Mouse (Mus musculus) limb, embryonic 14.5 days (tissue): ENCODE measurements around the gene Ttyh2. TPM values are rescaled to one million over a fixed set of nuclear protein-coding genes. Genes with fewer than 3 reads are reported as not detected.

Experiments used
- ATAC-seq: fragments of 200-750 bp; cut with Nextera tagmentation; 2 replicates; pipeline ENCODE4 v1.8.0; 2017; ENCODE audit warnings: low read depth, moderate number of reproducible peaks, moderate TSS enrichment; ENCODE audit not compliant: low FRiP score
- DNase-seq: peaks from one replicate; pipeline ENCODE4 v3.0.0-alpha.2; 2015; ENCODE audit warnings: low spot score
- H3K27ac ChIP-seq: fragments of 300-500 bp; sonication (generic); replicated peaks from 2 replicates; pipeline ENCODE4 v1.5.1; 2014; ENCODE audit warnings: low read depth, mild to moderate bottlenecking, low read length, moderate library complexity, mixed read lengths
- H3K27me3 ChIP-seq: fragments of 300-500 bp; sonication (generic); 2 replicates; pipeline ENCODE4 v1.6.1; 2014; ENCODE audit warnings: low read length, mixed read lengths; ENCODE audit not compliant: control insufficient read depth, insufficient read depth
- H3K36me3 ChIP-seq: fragments of 300-500 bp; sonication (generic); 2 replicates; pipeline ENCODE4 v1.6.1; 2014; ENCODE audit warnings: mild to moderate bottlenecking, low read length, moderate library complexity, mixed read lengths; ENCODE audit not compliant: control insufficient read depth, insufficient read depth
- H3K4me1 ChIP-seq: fragments of 300-500 bp; sonication (generic); 2 replicates; pipeline ENCODE4 v1.6.1; 2014; ENCODE audit warnings: antibody characterized with exemption, low read length, mixed read lengths; ENCODE audit not compliant: control insufficient read depth, insufficient read depth
- H3K4me2 ChIP-seq: fragments of 300-500 bp; sonication (generic); replicated peaks from 2 replicates; pipeline ENCODE4 v1.6.1; 2014; ENCODE audit warnings: low read depth, mild to moderate bottlenecking, low read length, moderate library complexity; ENCODE audit not compliant: severe bottlenecking
- H3K4me3 ChIP-seq: fragments of 300-500 bp; sonication (generic); replicated peaks from 2 replicates; pipeline ENCODE4 v1.5.1; 2014; ENCODE audit warnings: low read length
- H3K9ac ChIP-seq: fragments of 300-500 bp; sonication (generic); 2 replicates; pipeline ENCODE4 v1.6.1; 2014; ENCODE audit warnings: mild to moderate bottlenecking, low read depth, low read length, moderate library complexity; ENCODE audit not compliant: severe bottlenecking
- H3K9me3 ChIP-seq: fragments of 300-500 bp; sonication (generic); 2 replicates; pipeline ENCODE4 v1.6.1; 2016; ENCODE audit warnings: low read length; ENCODE audit not compliant: control insufficient read depth
- POLR2A ChIP-seq: fragments of 200-500 bp; IDR thresholded peaks from 2 replicates; pipeline ENCODE4 v1.8.0; 2012; ENCODE audit warnings: inconsistent platforms, mild to moderate bottlenecking, moderate library complexity, borderline replicate concordance; ENCODE audit not compliant: insufficient read depth, insufficient read length; ENCODE audit errors: extremely low read depth
- WGBS: fragments of 180-500 bp; shearing (Covaris S2); extraction: QIAGEN DNeasy Blood & Tissue Kit; methylation state at CpG from one replicate; pipeline ENCODE4 v1.1.7; 2014; 5-methylcytosine and 5-hydroxymethylcytosine counted together
- polyA plus RNA-seq, 2 experiments: library from polyadenylated mRNA; depleted of rRNA in 1 of 2; stranded (reverse) in 1 of 2; unstranded in 1 of 2; fragments of >200 nt; fragmentation: Nextera tagmentation in 1 of 2; extraction: Ambion mirVana in 1 of 2; gene quantifications; 2 replicates each; pipeline versions ENCODE4 v1.2.1 to v1.2.3; 2012 to 2014

The Ttyh2 gene
- polyA plus RNA-seq, 2 experiments = 16.9 to 25.9 TPM

DNA sequence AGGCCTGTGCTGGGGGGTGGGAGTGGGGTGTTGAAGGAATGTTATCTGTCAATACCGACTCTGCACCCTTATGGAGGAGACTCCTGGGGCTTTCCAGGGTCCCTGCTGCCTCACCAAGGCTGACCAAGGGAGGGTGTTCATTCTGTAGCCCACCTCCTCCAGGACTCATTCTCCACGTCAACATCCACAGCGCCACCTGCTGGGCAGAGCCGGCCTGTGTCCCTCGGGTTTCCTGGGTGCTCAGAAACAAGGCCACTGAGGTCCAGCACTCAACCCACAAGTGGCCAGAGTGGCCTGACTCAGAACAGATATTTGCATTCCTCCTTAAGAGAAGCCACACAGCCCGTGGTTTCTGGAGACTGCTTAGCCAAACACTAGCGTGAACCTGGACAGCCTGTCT, 17.5 kb upstream of the Ttyh2 start:
- TF ChIP-seq POLR2A = no peak
- H3K4me2 ChIP-seq = no peak overlapping the region
- no peaks in the 10 kb centered on the region for H3K36me3 ChIP-seq
- H3K4me3 ChIP-seq = no peak overlapping the region
- ATAC-seq (no peak), DNase-seq (no peak)
- WGBS = 24% methylated on average over 7 of the region's 7 CpGs
- H3K27ac ChIP-seq = no peak overlapping the region
- no peaks in the 10 kb centered on the region for H3K9me3 ChIP-seq
- H3K9ac ChIP-seq = no peak overlapping the region
- no peaks in the 10 kb centered on the region for H3K4me1 ChIP-seq
- H3K27me3 ChIP-seq = no peaks in the 10 kb centered on the region

DNA sequence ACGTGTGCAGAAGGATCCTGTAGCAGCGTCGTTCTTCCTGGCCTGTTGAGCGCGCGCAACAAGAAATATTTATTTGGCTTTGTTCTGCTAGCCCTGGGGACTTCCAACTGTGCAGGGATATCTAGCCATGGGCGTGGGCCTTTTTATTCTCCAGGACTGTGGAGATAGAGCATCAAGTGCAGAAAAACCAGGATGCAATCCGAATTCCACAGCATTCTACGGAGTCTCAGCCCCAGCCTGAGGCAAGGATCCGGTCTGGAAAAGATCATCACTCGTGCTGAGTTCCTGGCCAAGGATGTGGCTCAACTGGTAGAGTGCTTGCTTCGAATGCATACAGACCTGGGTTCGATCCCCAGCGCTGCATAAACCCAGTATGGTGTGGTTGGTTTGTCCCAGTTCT, 13.1 kb upstream of the Ttyh2 start:
- WGBS = 89% methylated on average over 14 of the region's 14 CpGs
- Histone ChIP-seq H3K36me3 (no peaks in the 10 kb centered on the region), H3K4me2 (no peak overlapping the region), H3K4me1 (no peaks in the 10 kb centered on the region), H3K9me3 (no peaks in the 10 kb centered on the region), H3K9ac (no peak overlapping the region), H3K27me3 (no peaks in the 10 kb centered on the region), H3K27ac (no peak overlapping the region), H3K4me3 (no peak overlapping the region)
- DNase-seq (no peak), ATAC-seq (no peak)
- TF ChIP-seq POLR2A = no peak

DNA sequence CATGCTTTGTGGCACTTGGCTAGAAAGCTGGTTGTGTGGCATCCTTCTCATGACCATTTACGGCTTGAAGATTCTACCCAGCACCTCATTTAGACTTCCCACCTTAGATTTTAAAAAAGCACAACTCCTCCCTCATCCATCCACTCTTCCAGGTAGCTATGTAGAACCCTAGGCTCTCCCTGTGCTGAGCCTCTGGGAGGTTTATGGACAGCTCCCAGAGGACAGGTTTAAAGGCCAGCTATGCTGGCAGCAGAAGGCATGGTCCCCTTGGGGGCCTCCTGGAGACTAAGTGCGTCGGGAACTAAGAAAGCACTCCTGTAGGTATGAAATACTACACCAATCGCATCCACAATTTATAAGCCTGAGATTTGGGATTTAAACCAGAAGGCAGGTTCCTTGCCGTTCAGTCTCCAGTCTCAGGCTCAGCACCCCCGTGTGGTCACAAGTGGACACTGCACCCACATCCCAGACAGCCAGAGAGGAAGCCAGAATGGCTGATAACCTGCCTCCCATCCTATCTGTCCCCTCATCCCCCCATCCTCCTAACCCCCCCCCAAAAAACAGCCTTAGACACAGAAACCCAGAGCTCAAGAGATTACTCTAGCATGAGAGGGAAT, 12.4 kb upstream of the Ttyh2 start:
- Histone ChIP-seq H3K4me1 (no peaks in the 10 kb centered on the region), H3K4me3 (no peak overlapping the region), H3K4me2 (no peak overlapping the region), H3K27ac (no peak overlapping the region), H3K27me3 (no peaks in the 10 kb centered on the region), H3K36me3 (no peaks in the 10 kb centered on the region), H3K9me3 (no peaks in the 10 kb centered on the region), H3K9ac (no peak overlapping the region)
- WGBS = 22% methylated on average over 6 of the region's 6 CpGs
- no peak for TF ChIP-seq POLR2A
- DNase-seq = no peak
- no peak; the same call in 1 of the 2 replicates for ATAC-seq

DNA sequence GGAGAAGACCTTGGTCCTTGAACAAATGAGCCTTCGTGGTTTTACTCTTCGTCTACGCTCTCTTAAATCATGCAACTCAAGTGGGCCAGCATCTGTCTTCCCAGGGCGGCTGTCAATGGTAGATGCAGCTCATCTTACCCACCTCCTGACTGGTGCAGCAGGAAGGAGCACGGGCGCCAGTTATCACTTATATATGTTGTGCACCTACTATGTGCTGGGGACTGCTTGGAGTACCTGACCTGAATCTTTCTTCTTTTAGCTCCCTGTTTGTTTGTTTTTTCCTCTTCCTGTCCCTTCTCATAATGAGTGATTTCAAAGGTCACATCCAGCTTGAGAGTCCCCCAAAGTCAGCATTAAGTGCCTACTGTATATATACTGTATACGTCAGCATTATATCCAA, 11.1 kb upstream of the Ttyh2 start:
- Histone ChIP-seq H3K36me3 (no peaks in the 10 kb centered on the region), H3K27me3 (no peaks in the 10 kb centered on the region), H3K4me3 (no peak overlapping the region), H3K27ac (no peak overlapping the region), H3K9ac (no peak overlapping the region), H3K4me2 (no peak overlapping the region), H3K9me3 (no peaks in the 10 kb centered on the region), H3K4me1 (no peaks in the 10 kb centered on the region)
- no peak for TF ChIP-seq POLR2A
- ATAC-seq (no peak), DNase-seq (no peak)
- 75% methylated on average over 7 of the region's 7 CpGs for WGBS

DNA sequence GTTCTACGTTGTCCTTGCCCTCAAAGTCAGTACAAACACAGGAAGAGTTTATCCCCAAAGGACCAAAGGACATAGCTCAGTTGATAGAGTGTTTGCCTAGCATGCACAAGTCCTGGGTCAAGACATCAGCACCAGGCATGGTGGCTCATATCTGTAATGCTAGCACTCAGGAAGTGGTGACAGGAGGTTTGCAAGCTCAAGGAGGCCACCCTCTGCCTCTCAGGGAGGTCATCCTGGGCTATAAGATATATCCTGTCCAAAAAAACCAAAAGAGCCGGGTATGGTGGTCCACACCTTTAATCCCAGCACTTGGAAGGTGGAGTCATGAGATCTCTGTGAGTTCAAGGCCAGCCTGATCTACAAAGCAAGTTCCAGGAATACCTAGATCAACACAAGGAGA, 9.8 kb upstream of the Ttyh2 start:
- Histone ChIP-seq H3K36me3 (peaks cover 4% of the 10 kb centered on the region), H3K4me1 (peaks cover 10% of the 10 kb centered on the region), H3K4me2 (no peak overlapping the region), H3K27ac (no peak overlapping the region), H3K27me3 (no peaks in the 10 kb centered on the region), H3K4me3 (no peak overlapping the region), H3K9me3 (no peaks in the 10 kb centered on the region), H3K9ac (no peak overlapping the region)
- WGBS = 69% methylated on average over 2 of the region's 2 CpGs
- DNase-seq (no peak), ATAC-seq (no peak)
- no peak for TF ChIP-seq POLR2A

DNA sequence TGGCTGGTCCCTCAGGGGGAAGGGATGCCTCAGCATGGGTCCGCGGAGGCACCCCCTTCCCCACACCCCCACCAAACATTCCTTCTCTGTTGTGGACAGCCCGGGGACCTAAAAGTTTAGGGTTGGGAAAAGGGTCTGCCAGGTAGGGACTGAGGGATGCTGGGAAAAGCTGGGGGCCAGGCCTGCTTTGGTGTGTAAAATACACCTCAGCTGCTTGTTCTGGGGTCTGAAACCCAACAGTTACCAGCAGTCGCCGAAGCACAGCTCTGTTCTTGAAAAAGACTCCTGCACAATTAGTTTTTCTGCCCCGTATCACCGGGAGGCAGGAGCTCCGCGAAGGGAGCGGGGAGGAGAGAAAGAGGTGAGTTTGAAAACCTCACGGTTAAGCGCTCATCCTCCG, 8.4 kb upstream of the Ttyh2 start:
- no peak for TF ChIP-seq POLR2A
- peaks cover 17% of the 10 kb centered on the region for H3K36me3 ChIP-seq
- 9% methylated on average over 13 of the region's 13 CpGs for WGBS
- H3K4me2 ChIP-seq = no peak overlapping the region
- no peaks in the 10 kb centered on the region for H3K27me3 ChIP-seq
- ATAC-seq (no peak), DNase-seq (no peak)
- H3K4me3 ChIP-seq = no peak overlapping the region
- H3K4me1 ChIP-seq = peaks cover 11% of the 10 kb centered on the region
- no peak overlapping the region for H3K9ac ChIP-seq
- H3K27ac ChIP-seq = no peak overlapping the region
- no peaks in the 10 kb centered on the region for H3K9me3 ChIP-seq
